Mouse (Mus musculus) embryo, embryonic 10 days (tissue): ENCODE results near the gene Zfp451.
"Not testable (repeated sequence)": the region's sequence is repeated elsewhere in the genome, so short reads cannot be mapped to it uniquely, and the experiment has no call there.

ENCODE experiments used
- DNase-seq: peaks from one replicate; pipeline ENCODE4 v3.0.0-alpha.2; 2015; ENCODE audit warnings: low spot score

The Zfp451 gene

GRCm38 (mm10) chr1:33757491-33758041 lies 56.8 kb downstream of the Zfp451 start, which contains the start of gene Bag2:
TSS of gene Bag2 (minus strand) at chr1:33757795.
- DNase-seq, result peak; percentile 70

DNA sequence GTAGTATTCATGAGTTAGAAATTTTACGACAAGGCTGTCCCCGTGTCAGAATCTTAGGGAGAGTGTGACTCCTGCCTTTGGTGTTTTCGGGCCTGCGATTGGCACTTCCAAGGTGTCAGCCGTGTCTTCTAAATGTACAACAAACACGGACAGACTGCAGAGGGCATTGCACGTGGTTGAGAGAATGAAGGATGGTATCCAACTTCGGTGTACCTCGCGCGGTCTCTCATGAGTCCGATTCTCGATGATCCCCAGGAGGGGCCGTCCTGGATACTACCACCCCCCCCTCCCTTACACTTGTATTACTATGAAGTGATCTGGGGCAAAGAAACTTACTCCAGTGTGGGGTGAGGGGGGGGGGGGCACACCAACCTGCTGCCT lies 57.4 kb downstream of the Zfp451 start:
- peak; percentile 55 for DNase-seq

- no peak for DNase-seq
These were observed 58.0 kb downstream of the Zfp451 start for GRCm38 (mm10) chr1:33756258-33757032.

- no peak for DNase-seq
These were observed 58.6 kb downstream of the Zfp451 start for GRCm38 (mm10) chr1:33755799-33756198.

DNA sequence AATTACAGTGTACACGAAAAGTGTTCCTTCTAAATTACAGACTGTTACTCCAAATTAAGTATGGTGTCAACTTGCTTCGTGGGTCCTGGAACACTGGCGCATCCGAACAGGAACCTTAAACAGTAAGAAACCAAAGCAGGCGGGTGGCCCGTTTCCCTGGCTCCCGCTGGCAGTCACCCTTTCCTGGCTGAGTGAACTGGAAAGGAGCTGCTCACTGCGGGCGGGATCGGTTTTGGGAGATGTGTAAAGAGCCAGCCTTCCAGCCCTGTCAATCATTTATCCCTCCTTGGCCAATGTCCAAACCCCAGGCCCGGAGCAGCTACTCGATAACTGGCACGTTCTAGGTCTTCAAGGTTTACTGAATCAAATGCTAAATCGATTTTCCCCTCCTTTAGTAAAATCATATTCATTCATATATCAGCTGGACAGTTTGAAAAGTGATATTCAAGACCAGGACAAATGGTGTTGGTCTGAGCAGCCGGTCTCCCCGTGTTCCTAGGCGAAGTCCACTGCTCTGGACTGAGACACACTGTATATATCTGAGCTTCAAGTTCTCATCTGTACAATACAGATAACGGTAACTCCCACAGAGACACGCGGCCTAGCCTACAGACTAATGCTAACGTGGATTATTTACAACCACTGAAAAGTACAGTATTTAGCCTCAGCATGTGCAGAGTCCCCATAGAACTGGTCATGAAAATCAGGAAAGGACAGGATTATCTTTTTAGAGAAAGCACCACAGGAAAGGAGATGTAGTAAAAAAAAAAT lies 59.2 kb downstream of the Zfp451 start:
- no peak for DNase-seq

GRCm38 (mm10) chr1:33754089-33754488 lies 60.3 kb downstream of the Zfp451 start:
- DNase-seq, result no peak

GRCm38 (mm10) chr1:33751283-33751682 lies 63.1 kb downstream of the Zfp451 start:
- DNase-seq, result no peak

- DNase-seq, result not testable (repeated sequence)
These were observed 64.7 kb downstream of the Zfp451 start for GRCm38 (mm10) chr1:33749709-33750108.

GRCm38 (mm10) chr1:33749109-33749508 lies 65.3 kb downstream of the Zfp451 start:
- DNase-seq, result no peak

DNA sequence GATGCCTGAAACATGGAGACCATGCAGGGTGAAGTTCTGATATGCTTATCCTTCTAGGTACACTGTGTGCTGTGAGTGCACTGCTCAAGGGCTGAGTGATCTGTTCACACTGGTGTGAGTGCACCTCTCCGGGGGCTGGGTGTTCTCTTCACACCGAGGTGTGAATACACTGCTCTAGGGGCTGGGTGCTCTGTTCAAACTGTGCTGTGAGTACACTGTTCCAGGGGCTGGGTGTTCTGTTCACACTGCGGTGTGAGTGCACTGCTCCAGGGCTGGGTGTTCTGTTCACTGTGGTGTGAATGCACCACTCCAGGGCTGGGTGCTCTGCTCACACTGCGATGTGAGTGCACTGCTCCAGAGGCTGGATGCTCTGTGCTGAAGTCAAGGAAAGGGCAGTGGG lies 68.5 kb downstream of the Zfp451 start:
- DNase-seq, result no peak

DNA sequence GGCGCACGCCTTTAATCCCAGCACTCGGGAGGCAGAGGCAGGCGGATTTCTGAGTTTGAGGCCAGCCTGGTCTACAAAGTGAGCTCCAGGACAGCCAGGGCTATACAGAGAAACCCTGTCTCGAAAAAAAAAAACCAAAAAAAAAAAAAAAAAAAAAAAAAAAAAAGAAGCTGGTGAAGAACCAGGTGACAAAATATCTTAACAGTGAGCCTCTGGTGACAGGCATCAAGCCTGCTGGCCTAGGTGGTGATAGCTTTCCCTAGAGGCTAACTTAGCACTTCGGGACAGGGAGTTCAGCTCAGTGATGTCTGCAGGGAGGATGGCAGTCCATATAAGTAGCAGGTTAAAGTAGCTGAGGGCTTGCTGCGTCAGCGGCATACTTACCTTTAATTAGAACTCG lies 69.6 kb downstream of the Zfp451 start:
- DNase-seq, result not testable (repeated sequence)

DNA sequence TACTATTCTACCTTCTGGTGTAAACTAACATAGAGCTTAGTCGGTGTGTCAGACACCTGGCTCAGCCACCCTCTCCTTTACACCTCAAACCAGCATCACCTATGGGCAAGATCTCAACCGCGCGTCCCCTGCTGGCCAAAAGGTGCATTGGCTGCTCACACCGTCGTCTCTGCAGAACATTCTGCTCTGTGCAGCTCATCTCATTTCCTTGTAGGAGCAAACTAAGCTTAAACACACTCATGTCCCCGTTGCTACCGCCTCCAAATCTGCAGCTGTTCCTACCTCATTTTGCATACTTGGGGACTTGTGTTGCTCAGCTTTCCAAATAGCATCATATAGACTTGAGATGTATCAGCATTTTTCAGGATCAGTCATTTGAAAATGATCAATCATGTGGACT lies 71.5 kb downstream of the Zfp451 start:
- DNase-seq, result peak; percentile 71

GRCm38 (mm10) chr1:33739302-33739701 lies 75.1 kb downstream of the Zfp451 start:
- DNase-seq, result peak; percentile 88

- no peak for DNase-seq
These were observed 75.6 kb downstream of the Zfp451 start for GRCm38 (mm10) chr1:33738681-33739278.

DNA sequence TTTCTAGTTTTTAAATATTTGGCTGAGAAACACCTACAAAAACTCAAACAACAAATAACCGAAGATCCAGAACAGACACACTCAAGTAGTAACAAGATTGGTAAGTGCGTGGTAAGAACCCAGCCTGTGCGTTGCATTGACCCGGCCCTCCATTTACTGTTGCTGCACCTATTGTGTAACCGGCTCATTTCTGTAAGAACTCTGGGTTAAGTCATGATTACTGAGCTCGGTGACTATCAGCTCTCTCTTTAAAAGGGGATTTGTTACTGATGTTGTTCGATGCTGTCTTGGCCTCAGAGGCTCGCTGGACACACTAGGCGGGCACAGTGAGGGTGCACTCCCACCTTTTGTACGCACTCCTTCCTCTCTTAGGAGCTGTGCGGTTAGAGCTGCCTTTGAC lies 76.1 kb downstream of the Zfp451 start:
- DNase-seq, result no peak

DNA sequence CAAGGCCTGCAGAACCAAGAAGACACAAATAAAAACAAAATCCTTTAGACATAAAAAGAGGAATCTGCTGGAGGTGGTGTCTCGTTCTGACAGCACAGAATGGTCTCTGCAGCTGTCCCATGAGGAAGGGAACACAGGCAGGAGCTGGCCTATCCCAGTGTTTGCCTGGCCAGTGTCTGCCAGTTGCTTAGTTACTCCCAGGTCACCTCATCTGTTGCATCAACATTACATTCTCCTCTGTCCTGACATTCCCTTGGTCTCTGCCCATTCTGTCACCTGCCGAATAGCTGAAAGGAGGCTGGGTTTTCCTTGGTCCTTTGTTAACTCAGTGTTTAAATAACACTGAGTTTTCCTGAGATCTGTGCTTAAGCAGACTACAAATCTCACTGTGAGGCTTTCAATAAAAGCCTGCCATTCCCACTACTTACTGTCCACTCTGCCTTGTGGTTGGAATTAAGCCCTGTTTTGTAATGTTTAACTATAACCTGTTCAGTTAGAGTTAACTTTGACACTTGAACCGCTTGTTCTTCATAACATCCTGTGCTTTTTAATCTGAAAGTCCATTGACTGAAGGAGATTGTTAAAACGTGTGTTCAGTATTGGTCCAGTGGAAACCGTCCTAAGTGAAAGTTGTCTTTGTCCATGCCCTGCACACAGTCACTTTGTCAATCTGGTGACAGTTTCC lies 80.3 kb downstream of the Zfp451 start:
- no peak for DNase-seq

DNA sequence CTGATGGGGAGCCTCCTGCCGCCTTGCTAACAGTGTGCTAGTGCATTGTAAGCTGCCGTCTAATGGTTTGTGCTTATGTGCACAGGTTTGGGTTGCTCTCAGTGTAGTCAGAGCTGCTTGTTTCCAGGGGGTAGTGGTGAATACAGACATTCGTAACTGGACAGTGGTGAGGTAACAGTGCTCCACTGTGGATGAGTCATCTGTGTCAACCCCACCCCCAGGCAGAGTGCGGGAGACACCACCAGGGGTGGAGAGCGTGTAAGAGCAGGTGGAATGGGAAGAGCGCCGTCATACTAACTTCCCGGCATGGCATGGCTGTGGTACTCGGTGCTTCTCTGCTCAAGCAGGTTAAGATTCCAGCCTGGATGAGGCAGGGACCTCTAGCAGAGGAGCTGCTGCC lies 81.4 kb downstream of the Zfp451 start:
- DNase-seq, result no peak

GRCm38 (mm10) chr1:33725086-33725485 lies 89.3 kb downstream of the Zfp451 start:
- DNase-seq, result no peak

- no peak for DNase-seq
These were observed 89.9 kb downstream of the Zfp451 start for GRCm38 (mm10) chr1:33724516-33724915.

GRCm38 (mm10) chr1:33721020-33721419 lies 93.4 kb downstream of the Zfp451 start:
- no peak for DNase-seq

GRCm38 (mm10) chr1:33720231-33720630 lies 94.2 kb downstream of the Zfp451 start:
- peak; percentile 51 for DNase-seq

DNA sequence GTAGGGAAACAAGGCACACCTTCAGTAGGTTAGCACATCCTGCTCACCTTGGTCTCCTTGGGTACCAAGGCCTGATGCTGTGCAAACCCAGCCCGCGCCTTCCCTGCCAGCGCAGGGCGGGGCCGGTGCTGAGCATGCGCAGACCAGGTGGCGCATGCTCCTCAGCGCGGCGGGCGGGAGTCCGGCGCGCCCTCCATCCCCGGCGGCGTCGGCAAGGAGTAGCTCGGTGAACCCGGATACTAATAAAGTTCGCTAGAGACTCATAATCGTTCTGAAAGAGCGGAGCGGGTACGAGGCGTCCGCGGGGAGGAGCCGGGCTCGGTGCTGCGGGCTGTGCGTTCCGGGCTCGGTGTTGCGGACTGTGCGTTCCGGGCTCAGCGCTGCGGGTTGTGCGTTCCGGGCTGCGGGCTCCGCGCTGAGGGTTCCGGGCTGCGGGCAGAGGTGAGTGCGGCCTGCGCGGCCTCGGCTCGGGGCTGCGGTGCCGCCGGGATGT lies 94.6 kb downstream of the Zfp451 start, which contains the start of gene Rab23:
TSS of gene Rab23 (plus strand) at position 155 of the 493 bp plus-strand sequence.
- peak; percentile 91 for DNase-seq
